Mouse (Mus musculus) gastrocnemius, postnatal 14 days (tissue): ENCODE results near the gene Fgf4. TPM values are rescaled to one million over a fixed set of nuclear protein-coding genes. Genes with fewer than 3 reads are reported as not detected.
"Not testable (repeated sequence)": the region's sequence is repeated elsewhere in the genome, so short reads cannot be mapped to it uniquely, and the experiment has no call there.

Source experiments
- DNase-seq: peaks from one replicate; pipeline ENCODE4 v3.0.0; 2021; ENCODE audit warnings: mixed read lengths
- intact Hi-C: fragments of 180-260 bp; cut with DNase I; formaldehyde crosslinking; loops from one replicate; pipeline ENCODE4 v1.15.1; 2025; ENCODE audit warnings: low total_unique reads
- total RNA-seq, 2 experiments: library from RNA; stranded (reverse); gene quantifications; 2 replicates each; pipeline ENCODE4 v1.2.3; 2021

The Fgf4 gene
- total RNA-seq, 2 experiments from 2014 or later, result 0.21 TPM; not detected in 1

DNA sequence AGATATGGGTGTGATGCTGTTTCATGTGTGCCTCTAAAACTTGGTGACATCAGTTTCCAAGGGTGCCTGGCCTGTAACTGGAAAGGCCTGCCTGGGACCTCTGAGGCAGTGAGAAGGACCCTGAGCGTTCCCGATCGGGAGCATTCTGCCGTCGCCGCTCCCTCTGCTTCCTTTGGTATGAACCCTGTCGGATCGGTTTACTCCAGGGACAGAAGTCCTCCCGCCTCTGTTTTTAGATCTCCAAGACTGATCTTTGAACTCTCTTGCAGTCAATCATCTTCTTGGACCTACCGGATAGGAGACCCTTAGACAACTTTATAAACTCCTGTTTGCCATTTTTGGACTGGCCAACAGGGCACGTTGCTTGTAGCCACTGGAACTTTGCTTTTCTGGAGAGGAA lies 16.0 kb downstream of the Fgf4 start:
- no peak for DNase-seq

GRCm38 (mm10) chr7:144864160-144864670 lies 17.0 kb downstream of the Fgf4 start:
- no peak for DNase-seq
- intact Hi-C loops, result no loop called here

More for the DNA sequence above, 16.0 kb downstream of the Fgf4 start:
- intact Hi-C loops, result no loop called here

- intact Hi-C loops, result no loop called here
- DNase-seq, result no peak
Measured at GRCm38 (mm10) chr7:144867161-144867560, 20.0 kb downstream of the Fgf4 start.

- intact Hi-C loops, result no loop called here
- no peak for DNase-seq
Measured at GRCm38 (mm10) chr7:144867602-144868001, 20.4 kb downstream of the Fgf4 start.

DNA sequence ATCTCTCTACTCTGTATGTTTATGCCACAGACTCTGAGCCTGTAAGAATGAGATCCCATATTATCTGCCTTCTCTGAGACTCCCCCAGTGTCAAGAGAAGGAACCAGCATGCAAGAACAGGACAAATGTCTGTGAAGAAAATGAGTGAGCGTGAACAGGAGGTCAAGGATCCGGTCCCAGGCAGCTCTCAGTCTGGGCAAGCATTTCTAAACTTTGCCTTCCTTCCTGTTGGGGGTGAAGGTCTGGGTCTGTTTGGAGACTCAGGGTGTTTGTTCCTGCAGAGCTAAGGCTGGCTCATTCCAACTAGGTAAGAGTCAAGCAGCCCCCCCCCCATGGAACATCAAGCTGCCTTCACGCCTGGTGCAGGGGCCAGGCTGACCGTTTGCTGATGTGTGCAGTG lies 25.3 kb downstream of the Fgf4 start:
- intact Hi-C loops, result no loop called here
- no peak for DNase-seq

DNA sequence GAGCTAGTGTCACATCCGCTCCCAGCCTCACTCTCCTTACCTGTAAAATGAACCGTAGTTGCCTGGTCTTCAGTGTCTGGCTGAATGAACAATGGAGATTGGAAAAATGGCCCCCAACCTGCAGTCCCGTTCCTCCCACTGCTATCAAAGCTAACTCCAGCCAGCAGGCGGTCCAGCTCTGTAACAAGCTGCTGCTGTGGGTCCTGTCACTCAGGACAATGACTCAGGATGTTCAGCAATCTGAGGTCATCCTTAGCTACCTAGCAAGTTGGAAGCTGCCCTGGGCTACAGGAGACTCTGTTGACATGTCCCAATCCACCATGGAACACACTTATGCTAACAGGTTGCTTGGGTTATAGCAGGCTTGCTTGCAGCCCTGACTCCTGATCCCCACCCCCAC lies 26.0 kb downstream of the Fgf4 start:
- no peak for DNase-seq
- intact Hi-C loops, result no loop called here

GRCm38 (mm10) chr7:144874226-144874625 lies 27.1 kb downstream of the Fgf4 start:
- DNase-seq, result no peak
- intact Hi-C loops, result no loop called here

- intact Hi-C loops, result no loop called here
- no peak for DNase-seq
Measured at GRCm38 (mm10) chr7:144878401-144878800, 31.2 kb downstream of the Fgf4 start.

DNA sequence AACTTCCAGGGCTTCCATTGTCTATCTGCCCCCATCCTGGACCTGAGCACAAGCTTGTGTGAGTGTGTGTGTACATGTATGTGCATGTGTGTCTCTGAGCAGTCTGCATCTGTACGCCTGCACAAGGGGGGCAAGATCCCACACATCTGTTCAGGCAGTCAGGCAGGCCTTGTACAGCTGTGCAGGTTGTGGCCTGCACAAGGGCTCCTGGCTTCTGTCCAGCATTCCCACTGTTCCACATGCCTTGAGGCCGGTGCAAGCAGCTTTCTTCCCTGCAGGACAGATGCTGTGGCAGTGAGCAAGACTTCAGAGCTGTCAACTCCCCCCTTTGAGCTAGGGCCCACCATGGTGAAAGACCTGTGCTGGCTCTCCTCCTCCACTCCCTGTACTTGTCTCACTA lies 35.9 kb downstream of the Fgf4 start:
- no peak for DNase-seq
- intact Hi-C loops, result no loop called here

GRCm38 (mm10) chr7:144887672-144888071 lies 40.5 kb downstream of the Fgf4 start:
- intact Hi-C loops, result loop anchor here (5.0 kb wide), 1 partner anchor 105 kb away; no protein-coding TSS in a partner anchor
- DNase-seq, result no peak

- DNase-seq, result no peak
- intact Hi-C loops, result loop anchor here (5.0 kb wide), 1 partner anchor 106 kb away; no protein-coding TSS in a partner anchor
Measured at GRCm38 (mm10) chr7:144888564-144889299, 41.6 kb downstream of the Fgf4 start.

DNA sequence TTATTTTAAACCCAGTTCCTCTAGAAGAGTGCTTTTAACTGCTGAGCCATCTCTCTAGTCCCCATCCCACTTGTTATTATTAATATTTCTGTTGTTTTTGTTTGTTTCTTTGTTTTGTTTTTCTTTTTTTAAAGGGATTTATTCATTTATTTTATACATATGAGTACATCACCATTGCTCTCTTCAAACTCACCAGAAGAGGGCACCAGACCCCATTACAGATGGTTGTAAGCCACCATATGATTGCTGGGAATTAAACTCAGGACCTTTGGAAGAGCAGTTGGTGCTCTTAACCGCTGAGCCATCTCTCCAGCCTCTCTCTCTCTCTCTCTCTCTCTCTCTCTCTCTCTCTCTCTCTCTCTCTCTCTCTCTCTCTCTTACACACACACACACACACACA lies 43.5 kb downstream of the Fgf4 start:
- not testable (repeated sequence) for DNase-seq
- intact Hi-C loops, result loop anchor here (5.0 kb wide), 1 partner anchor 93 kb away; no protein-coding TSS in a partner anchor

DNA sequence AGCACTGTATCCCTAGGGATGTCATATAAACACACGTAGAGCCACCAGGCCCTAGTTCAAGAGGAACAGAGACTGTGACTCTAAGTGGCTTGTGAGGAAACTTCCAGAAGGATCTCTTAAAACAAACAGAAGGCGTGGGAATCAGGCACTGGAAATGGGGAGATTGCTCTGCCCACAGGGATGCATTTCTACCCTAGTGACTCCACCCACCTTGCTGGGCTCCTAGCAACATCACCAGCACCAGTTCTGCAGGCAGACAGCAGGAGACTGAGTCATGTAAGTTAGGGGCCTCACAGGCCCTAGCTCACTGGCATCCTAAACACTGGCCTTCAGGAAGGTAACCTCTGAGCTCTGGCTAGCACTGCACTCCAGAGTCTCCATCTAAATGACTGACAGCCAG lies 44.7 kb downstream of the Fgf4 start:
- intact Hi-C loops, result loop anchor here (5.0 kb wide), 1 partner anchor 95 kb away; no protein-coding TSS in a partner anchor
- no peak for DNase-seq

DNA sequence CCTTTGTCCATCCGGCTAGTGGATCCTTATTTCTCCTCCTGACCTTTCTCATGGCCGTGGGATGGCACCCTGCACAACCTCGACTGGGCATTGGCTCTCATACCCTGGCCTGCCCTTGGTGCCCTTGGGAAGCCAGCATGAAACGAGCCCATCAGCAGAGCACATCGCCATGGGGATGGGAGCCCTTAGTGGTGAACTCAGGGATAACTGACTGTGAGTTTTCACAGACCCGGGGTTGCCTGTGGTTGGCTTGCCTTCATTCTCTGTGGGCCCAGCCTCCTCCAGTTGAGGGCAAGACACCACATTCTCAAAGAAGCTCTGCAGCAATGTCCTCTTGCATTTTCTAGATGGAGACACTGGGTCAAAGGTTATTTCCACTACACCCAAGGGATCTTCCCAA lies 45.2 kb downstream of the Fgf4 start:
- intact Hi-C loops, result loop anchor here (5.0 kb wide), 1 partner anchor 95 kb away; no protein-coding TSS in a partner anchor
- DNase-seq, result no peak

- DNase-seq, result no peak
- intact Hi-C loops, result loop anchor here (2.0 to 5.0 kb wide), 2 partner anchors 47 to 97 kb away; partner anchors contain the start of gene Fgf4
Measured at GRCm38 (mm10) chr7:144894191-144894590, 47.0 kb downstream of the Fgf4 start.

GRCm38 (mm10) chr7:144894706-144895105 lies 47.5 kb downstream of the Fgf4 start:
- no peak for DNase-seq
- intact Hi-C loops, result loop anchor here (2.0 to 5.0 kb wide), 3 partner anchors 48 to 297 kb away; partner anchors contain the start of gene Fgf4

DNA sequence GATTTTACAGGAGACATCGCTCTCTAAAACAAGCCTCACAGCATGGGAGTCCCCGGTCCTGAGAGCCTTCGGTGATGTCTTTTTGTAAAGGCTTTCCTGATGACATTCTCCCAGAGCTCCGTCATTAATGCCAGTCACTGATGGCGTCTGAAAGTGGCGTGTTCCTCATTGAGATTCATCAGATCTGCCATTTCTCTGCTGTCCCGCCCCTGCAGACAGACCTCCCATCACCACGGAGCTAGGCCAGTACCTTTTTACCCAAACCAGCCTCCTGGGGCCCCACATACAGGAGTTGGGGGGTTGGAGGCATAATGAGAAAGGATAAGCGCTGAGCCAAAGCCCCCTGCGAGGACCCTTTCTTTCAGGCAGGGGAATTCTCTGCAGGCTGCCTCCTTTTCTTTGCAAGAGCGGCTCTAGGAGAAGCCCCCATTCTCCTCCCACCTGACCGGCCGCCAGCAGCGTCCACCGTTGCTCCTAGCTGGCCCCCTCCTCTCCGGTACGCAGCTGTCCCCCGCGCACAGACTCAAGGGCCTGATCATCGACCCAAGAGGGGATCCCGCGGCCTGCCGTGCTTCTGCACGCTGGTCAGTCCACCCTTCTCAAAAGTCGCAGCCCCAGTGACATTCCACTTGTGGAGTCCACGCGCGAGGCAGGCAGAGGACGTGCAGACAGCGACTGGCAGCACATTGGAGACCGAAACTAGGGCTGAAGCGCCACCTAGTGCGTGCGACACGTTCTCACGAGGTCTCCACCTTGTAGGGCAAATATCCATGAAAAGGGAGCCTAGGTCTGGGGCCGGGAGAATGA lies 48.3 kb downstream of the Fgf4 start:
- DNase-seq, result peak; percentile 63
- intact Hi-C loops, result loop anchor here (2.0 to 5.0 kb wide), 2 partner anchors 49 to 298 kb away; partner anchors contain the start of gene Fgf4

DNA sequence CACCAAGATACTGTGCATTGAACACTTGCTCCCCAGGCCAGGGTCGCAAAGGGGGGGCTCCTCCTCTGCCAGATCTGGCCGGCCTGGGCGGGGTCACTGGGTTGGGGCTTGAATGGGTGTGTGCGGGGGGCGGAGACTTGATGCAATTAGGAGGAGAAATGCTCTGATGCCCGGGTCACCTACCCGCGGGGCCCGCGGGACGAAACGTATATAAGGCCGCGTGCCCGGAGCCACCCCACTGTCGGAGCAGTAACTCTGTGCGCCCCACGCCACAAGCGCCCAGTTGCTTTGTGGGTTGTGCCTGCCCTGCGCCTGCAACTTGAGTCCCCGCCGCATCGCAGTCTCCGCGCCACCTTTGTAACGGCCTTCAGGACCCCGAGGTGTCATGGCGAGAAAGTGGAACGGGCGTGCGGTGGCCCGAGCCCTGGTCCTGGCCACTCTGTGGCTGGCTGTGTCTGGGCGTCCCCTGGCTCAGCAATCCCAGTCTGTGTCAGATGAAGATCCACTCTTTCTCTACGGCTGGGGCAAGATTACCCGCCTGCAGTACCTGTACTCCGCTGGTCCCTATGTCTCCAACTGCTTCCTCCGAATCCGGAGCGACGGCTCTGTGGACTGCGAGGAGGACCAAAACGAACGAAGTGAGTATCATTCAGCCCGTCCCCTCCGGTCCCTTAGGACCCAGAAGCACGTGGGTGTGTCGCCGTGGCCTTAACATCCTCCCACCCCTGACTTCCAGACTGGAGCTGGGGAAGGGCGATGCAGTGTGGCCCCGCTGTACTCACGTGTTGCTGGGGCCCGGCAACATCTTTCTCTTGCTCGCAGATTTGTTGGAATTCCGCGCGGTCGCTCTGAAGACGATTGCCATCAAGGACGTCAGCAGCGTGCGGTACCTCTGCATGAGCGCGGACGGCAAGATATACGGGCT lies 49.4 kb downstream of the Fgf4 start, which contains the start of gene Fgf15:
Gene Fgf15 (plus strand): TSS at position 238 of the 925 bp plus-strand sequence.
- no peak for DNase-seq
- intact Hi-C loops, result loop anchor here (5.0 kb wide), 1 partner anchor 299 kb away; no protein-coding TSS in a partner anchor

GRCm38 (mm10) chr7:144898506-144898905 lies 51.3 kb downstream of the Fgf4 start:
- DNase-seq, result no peak
- intact Hi-C loops, result loop anchor here (5.0 kb wide), 1 partner anchor 301 kb away; no protein-coding TSS in a partner anchor
